Mouse (Mus musculus) spleen, postnatal 36 days (tissue): ENCODE results near the gene C330021F23Rik.
A peak's percentile ranks its signal among the peaks of the same experiment; 100 is the strongest.
"Not testable (repeated sequence)": the region's sequence is repeated elsewhere in the genome, so short reads cannot be mapped to it uniquely, and the experiment has no call there.

ENCODE experiments used
- DNase-seq, 2 experiments: peaks; one replicate each; pipeline ENCODE4 v3.0.0; 2022; ENCODE audit warnings: low spot score in 2 of 2, mixed read lengths in 1 of 2

Gene C330021F23Rik

GRCm38 (mm10) chr8:3567641-3568371, at the start of gene C330021F23Rik:
C330021F23Rik (plus strand) TSS chr8:3567990.
- no peak for DNase-seq

- peak; percentile 63 to 73 for DNase-seq
These were observed 45.6 kb upstream of the C330021F23Rik start for GRCm38 (mm10) chr8:3522007-3522697.

- DNase-seq, result no peak
These were observed 37.0 kb upstream of the C330021F23Rik start for GRCm38 (mm10) chr8:3530816-3531215.

GRCm38 (mm10) chr8:3531936-3532335, 35.9 kb upstream of the C330021F23Rik start:
- no peak for DNase-seq

- DNase-seq, result peak; percentile 21 to 42
These were observed 31.5 kb upstream of the C330021F23Rik start for GRCm38 (mm10) chr8:3536053-3536841.

GRCm38 (mm10) chr8:3536940-3537339, 30.9 kb upstream of the C330021F23Rik start:
- no peak for DNase-seq

GRCm38 (mm10) chr8:3537666-3538065, 30.1 kb upstream of the C330021F23Rik start:
- no peak for DNase-seq

GRCm38 (mm10) chr8:3539146-3539545, 28.6 kb upstream of the C330021F23Rik start:
- DNase-seq, result no peak

GRCm38 (mm10) chr8:3540076-3540475, 27.7 kb upstream of the C330021F23Rik start:
- no peak for DNase-seq

GRCm38 (mm10) chr8:3546511-3546910, 21.3 kb upstream of the C330021F23Rik start:
- no peak for DNase-seq

- DNase-seq, result no peak
These were observed 15.6 kb upstream of the C330021F23Rik start for GRCm38 (mm10) chr8:3552240-3552639.

GRCm38 (mm10) chr8:3556114-3556513, 11.7 kb upstream of the C330021F23Rik start:
- no peak for DNase-seq

GRCm38 (mm10) chr8:3568378-3568777, 588 bp downstream of the C330021F23Rik start:
- no peak for DNase-seq

GRCm38 (mm10) chr8:3569784-3570183, 2.0 kb downstream of the C330021F23Rik start:
- no peak for DNase-seq

- DNase-seq, result no peak
These were observed 6.8 kb downstream of the C330021F23Rik start for GRCm38 (mm10) chr8:3574546-3574945.

GRCm38 (mm10) chr8:3576211-3576960, 8.6 kb downstream of the C330021F23Rik start:
- no peak for DNase-seq

- no peak for DNase-seq
These were observed 11.9 kb downstream of the C330021F23Rik start for GRCm38 (mm10) chr8:3579390-3580364.

- DNase-seq, result not testable (repeated sequence)
These were observed 14.2 kb downstream of the C330021F23Rik start for GRCm38 (mm10) chr8:3581961-3582360.

GRCm38 (mm10) chr8:3586452-3586851, 18.7 kb downstream of the C330021F23Rik start:
- DNase-seq, result no peak

GRCm38 (mm10) chr8:3586993-3587390, 19.2 kb downstream of the C330021F23Rik start, which contains the start of gene Camsap3:
Camsap3 (plus strand) TSS chr8:3587293.
- no peak for DNase-seq
